Mouse (Mus musculus): ENCODE results near the gene 4933412E24Rik.
A peak's percentile ranks its signal among the peaks of the same experiment; 100 is the strongest.

Gene 4933412E24Rik

DNA sequence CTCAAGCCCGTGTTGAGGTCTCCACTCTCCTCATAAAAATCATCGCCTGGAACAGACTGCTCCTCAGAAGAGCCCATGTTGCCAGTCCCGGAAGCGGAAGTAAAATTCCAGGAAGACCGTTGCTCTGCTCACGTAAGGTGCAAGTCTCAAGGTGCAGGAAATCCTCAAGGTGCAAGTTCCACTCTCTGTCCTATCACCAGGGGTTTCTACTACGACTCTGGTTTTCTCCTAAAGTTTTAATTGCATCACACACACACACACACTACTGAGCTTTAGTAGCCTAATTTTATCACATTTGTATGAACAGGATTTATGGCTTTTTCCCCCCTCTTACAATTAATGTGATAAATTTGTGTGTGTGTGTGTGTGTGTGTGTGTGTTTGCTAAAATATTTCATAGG, at the start of gene 4933412E24Rik:
Gene 4933412E24Rik, minus strand, starts transcription at position 101 of the 400 bp plus-strand sequence.
- DNase-seq (ENCODE audit: low read depth, low spot score): no peak

DNA sequence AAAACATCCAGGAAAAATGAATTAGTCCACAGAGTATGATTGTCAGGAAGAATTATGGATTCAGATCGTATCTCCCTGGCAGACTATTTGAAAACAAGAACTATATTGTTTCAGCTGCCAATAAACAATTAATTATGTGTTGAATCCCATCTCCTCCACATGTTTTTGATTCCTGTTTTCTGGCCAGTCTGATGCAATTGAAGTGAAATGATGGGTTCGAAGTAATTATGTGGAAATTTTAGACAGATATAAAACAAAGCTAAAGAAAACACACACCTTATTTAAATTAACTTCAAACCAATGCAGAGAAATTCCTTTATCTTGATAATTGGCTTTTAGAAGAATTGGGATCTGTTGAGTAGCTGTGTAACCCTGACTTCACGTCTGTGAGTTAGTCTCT, 14.3 kb upstream of the 4933412E24Rik start:
- DNase-seq (ENCODE audit: low read depth, low spot score): no peak

DNA sequence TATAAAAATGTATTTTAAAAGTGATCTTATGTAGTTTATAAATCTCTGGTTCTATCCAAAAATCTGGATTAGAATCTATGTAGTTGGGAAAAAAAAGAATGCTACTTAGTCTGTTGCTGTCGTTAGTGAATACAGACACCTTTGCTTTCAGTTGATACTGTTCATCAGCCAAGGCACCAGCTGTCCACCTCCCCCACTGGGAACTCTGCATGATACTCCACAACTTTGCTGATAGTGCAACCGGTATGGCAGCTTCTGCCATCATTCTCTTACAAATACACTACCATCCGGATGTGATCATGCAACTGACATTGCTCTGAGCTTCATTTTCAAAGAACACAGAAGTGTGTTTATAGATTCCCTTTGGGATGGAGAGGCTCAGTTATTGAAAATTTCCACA, 4.8 kb upstream of the 4933412E24Rik start:
- DNase-seq (ENCODE audit: low read depth, low spot score): no peak

DNA sequence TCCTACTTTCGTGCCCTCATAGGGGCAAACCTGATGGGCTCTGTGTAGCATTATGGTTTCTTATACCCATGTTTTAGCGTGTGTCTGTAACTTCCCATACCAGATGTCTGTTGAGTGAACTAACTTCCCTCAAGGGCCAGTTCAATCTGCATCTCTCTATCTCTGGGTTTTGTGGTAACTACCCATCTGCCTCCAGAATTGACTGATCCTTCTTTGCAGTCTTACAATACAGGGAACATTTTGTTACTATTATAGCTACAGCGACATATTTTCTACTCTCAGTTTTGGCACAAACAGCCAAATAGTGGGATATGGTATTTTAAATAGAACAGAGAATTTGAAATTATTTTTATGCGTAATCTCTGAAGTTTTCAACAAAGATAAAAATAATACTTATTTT, 6.2 kb downstream of the 4933412E24Rik start:
- DNase-seq (ENCODE audit: low read depth, low spot score): no peak

DNA sequence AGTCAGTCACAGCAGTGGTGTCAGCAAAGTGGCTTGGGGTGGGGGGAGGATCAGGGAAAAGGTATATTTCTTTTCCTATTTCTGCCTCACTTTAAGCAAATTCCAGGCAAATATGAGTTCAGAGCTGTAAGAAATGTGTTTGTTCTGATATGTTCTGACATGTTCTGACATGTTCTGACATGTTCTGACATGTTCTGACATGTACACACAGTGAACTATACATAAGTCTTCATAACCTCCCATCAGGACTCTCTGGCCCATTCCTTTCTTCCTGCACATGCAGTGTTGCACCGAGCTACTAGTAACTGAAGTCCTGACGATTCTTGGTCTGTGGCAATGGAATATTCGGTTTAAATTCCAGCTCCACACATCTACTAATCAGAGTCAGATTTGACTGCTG, 6.8 kb downstream of the 4933412E24Rik start:
- no peak for DNase-seq (ENCODE audit: low read depth, low spot score)

DNA sequence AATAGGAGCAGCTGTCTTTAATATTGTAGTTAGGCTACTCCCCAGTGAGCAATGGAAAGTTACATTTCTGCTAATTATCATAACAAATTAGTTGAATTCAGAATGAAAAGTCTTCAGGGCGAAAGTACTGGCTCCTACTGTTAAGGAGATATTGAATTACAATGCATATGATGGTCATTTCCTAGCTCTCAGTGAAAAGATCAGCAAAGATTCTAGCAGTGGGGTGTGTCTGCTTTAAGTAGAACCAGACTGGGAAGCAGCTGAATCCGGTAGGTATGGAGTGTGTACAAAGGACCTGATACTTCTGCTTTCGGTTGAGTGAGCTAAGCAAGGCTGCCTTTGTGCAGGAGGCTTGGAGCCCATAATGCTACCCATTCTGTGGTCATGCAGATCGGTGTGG, 32.6 kb downstream of the 4933412E24Rik start:
- DNase-seq (ENCODE audit: low read depth, low spot score): no peak

DNA sequence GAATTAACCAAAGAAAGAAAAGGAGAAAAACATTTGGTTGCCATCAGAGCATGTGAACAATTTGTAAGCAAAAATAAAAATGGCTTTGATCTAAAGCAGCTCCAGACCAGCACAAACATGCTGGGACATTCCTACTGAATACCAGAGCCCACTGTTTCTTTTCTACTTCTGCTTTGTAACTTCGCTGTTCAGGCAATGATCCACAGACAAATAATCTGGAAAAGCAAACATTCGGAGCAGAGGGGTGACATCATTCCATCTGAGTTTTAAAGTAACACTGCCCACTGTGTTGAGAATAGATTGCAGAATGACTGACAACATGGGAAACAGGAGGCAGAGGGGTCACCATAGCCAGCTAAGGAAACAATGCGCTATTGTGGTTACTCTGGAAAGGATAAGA, 41.1 kb downstream of the 4933412E24Rik start:
- DNase-seq (ENCODE audit: low read depth, low spot score): peak; percentile 62

DNA sequence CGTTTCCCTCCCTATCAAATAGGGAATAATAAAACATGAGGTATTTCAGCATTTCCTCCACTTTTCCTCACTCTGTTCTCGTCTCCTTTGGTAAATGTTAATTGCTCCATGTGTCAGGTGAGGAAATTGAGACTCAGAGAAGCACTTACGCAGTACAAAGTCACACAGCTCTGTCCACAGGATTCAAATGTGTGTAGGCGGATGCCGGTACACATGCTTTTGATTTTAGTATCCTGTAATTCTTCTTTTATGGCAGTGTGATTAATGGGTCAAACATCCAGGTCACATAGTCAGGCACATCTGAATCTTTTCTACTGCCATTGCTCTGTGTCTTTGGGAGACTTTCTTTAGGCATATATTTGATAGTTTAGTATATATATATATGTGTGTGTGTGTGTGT, 41.8 kb downstream of the 4933412E24Rik start:
- DNase-seq (ENCODE audit: low read depth, low spot score): peak; percentile 85

DNA sequence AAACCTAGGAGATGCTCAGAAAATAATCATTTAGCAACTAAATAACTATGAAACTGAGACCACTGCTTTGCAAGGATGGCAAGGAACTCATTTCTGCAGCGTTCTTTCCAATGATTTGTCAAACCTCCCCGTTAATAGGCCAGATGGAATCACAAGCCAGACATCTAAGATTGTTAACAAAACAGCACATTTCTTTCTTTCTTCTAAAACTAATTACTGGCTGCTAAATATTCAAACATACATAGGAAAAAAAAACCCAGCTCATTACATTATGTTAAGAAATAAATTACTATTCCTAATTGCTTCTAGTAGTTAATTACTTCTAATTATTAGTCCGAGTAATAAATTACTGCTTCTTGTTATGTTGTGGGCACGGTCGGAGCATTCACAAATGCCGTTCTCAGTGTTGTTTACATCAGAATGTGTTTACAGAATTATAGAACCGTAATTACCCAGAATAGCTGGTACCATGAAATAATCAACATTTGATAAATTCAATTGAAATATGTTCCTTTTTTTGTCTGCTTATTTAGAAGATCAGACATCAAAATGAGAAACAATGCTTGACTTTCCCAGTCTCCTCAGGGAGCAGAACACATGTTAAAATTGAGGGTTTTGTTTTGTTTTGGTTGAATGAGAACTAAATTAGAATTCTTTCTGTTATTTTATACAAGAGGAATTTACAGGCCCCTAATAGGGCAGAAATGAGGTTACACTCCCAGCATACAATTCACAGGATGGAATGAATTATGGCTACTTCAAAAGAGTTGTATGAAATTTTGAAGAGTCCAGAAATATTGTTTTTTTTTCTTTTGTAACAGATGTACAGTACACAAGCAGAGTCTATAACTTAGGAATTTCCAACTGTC, 42.5 kb downstream of the 4933412E24Rik start:
- DNase-seq (ENCODE audit: low read depth, low spot score): no peak

Data from 3T3-L1 (cell line).